Mouse (Mus musculus) urinary bladder, postnatal 14 days (tissue): ENCODE data around the gene Akap11.

Experiments
- DNase-seq: peaks from one replicate; pipeline ENCODE4 v3.0.0; 2021; ENCODE audit warnings: low spot score

The Akap11 gene

GRCm38 (mm10) chr14:78448807-78449406, 87.7 kb downstream of the Akap11 start:
- DNase-seq, result no peak

GRCm38 (mm10) chr14:78448017-78448416, 88.6 kb downstream of the Akap11 start:
- DNase-seq, result no peak

DNA sequence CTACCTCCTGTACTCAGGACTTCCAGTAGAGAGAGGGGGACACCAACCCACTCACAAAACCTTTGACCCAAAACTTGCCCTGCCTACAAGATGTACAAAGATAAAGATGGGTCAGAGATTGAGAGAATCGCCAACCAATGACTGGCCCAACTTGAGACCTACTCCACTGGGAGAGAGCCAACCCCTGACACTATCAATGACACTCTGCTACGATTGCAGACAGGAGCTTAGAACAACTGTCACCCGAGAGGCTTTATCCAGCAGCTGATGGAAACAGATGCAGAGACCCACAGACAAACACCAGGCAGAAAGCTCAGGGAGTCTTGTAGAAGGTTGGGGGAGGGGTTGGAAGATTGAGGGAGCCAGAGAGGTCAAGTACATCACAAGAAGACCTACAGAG, 89.1 kb downstream of the Akap11 start:
- DNase-seq, result no peak
